Mouse (Mus musculus) forebrain, postnatal 0 days (tissue): Measurements from ENCODE around the gene Haao. TPM values are rescaled to one million over a fixed set of nuclear protein-coding genes. Genes with fewer than 3 reads are reported as not detected.

Experiments used
- ATAC-seq: fragments of 200-750 bp; cut with Nextera tagmentation; 2 replicates; pipeline ENCODE4 v1.8.0; 2017; ENCODE audit warnings: mild to moderate bottlenecking, moderate library complexity
- DNase-seq: peaks from one replicate; pipeline ENCODE4 v3.0.0-alpha.2; 2015
- H3K27ac ChIP-seq: fragments of 300-500 bp; sonication (generic); 2 replicates; pipeline ENCODE4 v1.5.1; 2014; ENCODE audit warnings: low read depth, mild to moderate bottlenecking, antibody characterized with exemption, low read length, moderate library complexity, mixed read lengths
- H3K27me3 ChIP-seq: fragments of 300-500 bp; sonication (generic); 2 replicates; pipeline ENCODE4 v1.6.1; 2014; ENCODE audit warnings: mild to moderate bottlenecking, low read length, mixed read lengths; ENCODE audit not compliant: insufficient read depth
- H3K36me3 ChIP-seq: fragments of 300-500 bp; sonication (generic); 2 replicates; pipeline ENCODE4 v1.6.1; 2014; ENCODE audit warnings: mild to moderate bottlenecking, moderate library complexity; ENCODE audit not compliant: insufficient read depth
- H3K4me1 ChIP-seq: fragments of 300-500 bp; sonication (generic); 2 replicates; pipeline ENCODE4 v1.6.1; 2014; ENCODE audit warnings: antibody characterized with exemption; ENCODE audit not compliant: insufficient read depth
- H3K4me2 ChIP-seq: fragments of 300-500 bp; sonication (generic); 2 replicates; pipeline ENCODE4 v1.6.1; 2014; ENCODE audit warnings: low read depth, mild to moderate bottlenecking, moderate library complexity
- H3K4me3 ChIP-seq: fragments of 300-500 bp; sonication (generic); 2 replicates; pipeline ENCODE4 v1.5.1; 2014; ENCODE audit warnings: low read depth, low read length, mixed read lengths
- H3K9ac ChIP-seq: fragments of 300-500 bp; sonication (generic); 2 replicates; pipeline ENCODE4 v1.6.1; 2014; ENCODE audit warnings: mild to moderate bottlenecking
- H3K9me3 ChIP-seq: fragments of 300-500 bp; sonication (generic); 2 replicates; pipeline ENCODE4 v1.6.1; 2016; ENCODE audit warnings: low read length
- CTCF ChIP-seq: sonication (generic); IDR thresholded peaks from 2 replicates; pipeline ENCODE4 v1.5.1; 2016; ENCODE audit warnings: antibody characterized with exemption, control low read depth, low read depth
- WGBS: fragments of 180-500 bp; shearing (Covaris S2); extraction: QIAGEN DNeasy Blood & Tissue Kit; methylation state at CpG from one replicate; pipeline ENCODE4 v1.1.7; 2014; 5-methylcytosine and 5-hydroxymethylcytosine counted together
- polyA plus RNA-seq: library from polyadenylated mRNA; unstranded; fragments of >200 nt; fragmentation: Nextera tagmentation; extraction: Ambion mirVana; gene quantifications from 2 replicates; pipeline ENCODE4 v1.2.1, GENCODE M21; 2015
- total RNA-seq: library from RNA; depleted of rRNA; stranded (reverse); fragments of >200 nt; gene quantifications from 2 replicates; pipeline ENCODE4 v1.2.3, GENCODE M21; 2014

The Haao gene
- total and polyA plus RNA-seq, 2 experiments from 2014 or later = not detected

GRCm38 (mm10) chr17:83849081-83849675, 1.4 kb upstream of the Haao start:
- TF ChIP-seq CTCF = no peak
- ATAC-seq = peak; percentile 66
- H3K4me3 ChIP-seq = no peak overlapping the region
- no peak overlapping the region for H3K27ac ChIP-seq
- no peak overlapping the region for H3K9ac ChIP-seq
- H3K27me3 ChIP-seq = no peaks in the 10 kb centered on the region
- 32% methylated on average over 12 of the region's 12 CpGs for WGBS
- H3K4me2 ChIP-seq = no peak overlapping the region
- no peaks in the 10 kb centered on the region; the same call in 1 of the 2 replicates for H3K36me3 ChIP-seq
- no peaks in the 10 kb centered on the region for H3K9me3 ChIP-seq
- 0 out of 2 replicates have a peak, but pooled peaks cover 7% of the 10 kb centered on the region for H3K4me1 ChIP-seq
- no peak for DNase-seq

- Histone ChIP-seq H3K9me3 (no peaks in the 10 kb centered on the region), H3K4me1 (0 out of 2 replicates have a peak, but pooled peaks cover 7% of the 10 kb centered on the region), H3K9ac (no peak overlapping the region), H3K27me3 (no peaks in the 10 kb centered on the region), H3K36me3 (no peaks in the 10 kb centered on the region; the same call in 1 of the 2 replicates), H3K4me3 (no peak overlapping the region), H3K27ac (no peak overlapping the region), H3K4me2 (no peak overlapping the region)
- no peak for ATAC-seq
- WGBS = 70% methylated on average over 4 of the region's 4 CpGs
- no peak for TF ChIP-seq CTCF
- DNase-seq = no peak
Measured at GRCm38 (mm10) chr17:83848482-83848881, 719 bp upstream of the Haao start.

- no peaks in the 10 kb centered on the region for H3K36me3 ChIP-seq
- no peaks in the 10 kb centered on the region for H3K9me3 ChIP-seq
- ATAC-seq (no peak), DNase-seq (no peak)
- H3K4me2 ChIP-seq = no peak overlapping the region
- H3K9ac ChIP-seq = no peak overlapping the region
- H3K4me3 ChIP-seq = no peak overlapping the region
- H3K27me3 ChIP-seq = no peaks in the 10 kb centered on the region
- no peak overlapping the region for H3K27ac ChIP-seq
- WGBS = 86% methylated on average over 6 of the region's 6 CpGs
- H3K4me1 ChIP-seq = 0 out of 2 replicates have a peak, but pooled peaks cover 7% of the 10 kb centered on the region
- TF ChIP-seq CTCF = no peak
Measured at GRCm38 (mm10) chr17:83847100-83847499, 663 bp downstream of the Haao start.

GRCm38 (mm10) chr17:83846301-83847021, 1.3 kb downstream of the Haao start:
- ATAC-seq (no peak), DNase-seq (no peak)
- Histone ChIP-seq H3K9ac (no peak overlapping the region), H3K4me3 (no peak overlapping the region), H3K36me3 (no peaks in the 10 kb centered on the region), H3K4me2 (no peak overlapping the region), H3K27me3 (no peaks in the 10 kb centered on the region), H3K4me1 (0 out of 2 replicates have a peak, but pooled peaks cover 7% of the 10 kb centered on the region), H3K9me3 (no peaks in the 10 kb centered on the region), H3K27ac (no peak overlapping the region)
- 82% methylated on average over 21 of the region's 21 CpGs for WGBS
- no peak for TF ChIP-seq CTCF

- Histone ChIP-seq H3K9me3 (no peaks in the 10 kb centered on the region), H3K9ac (no peak overlapping the region), H3K27me3 (no peaks in the 10 kb centered on the region), H3K4me1 (0 out of 2 replicates have a peak, but pooled peaks cover 7% of the 10 kb centered on the region), H3K4me2 (no peak overlapping the region), H3K4me3 (no peak overlapping the region), H3K27ac (no peak overlapping the region), H3K36me3 (no peaks in the 10 kb centered on the region)
- ATAC-seq (no peak), DNase-seq (no peak)
- no peak for TF ChIP-seq CTCF
- WGBS = 85% methylated on average over 8 of the region's 8 CpGs
Measured at GRCm38 (mm10) chr17:83845538-83845937, 2.2 kb downstream of the Haao start.

- H3K4me3 ChIP-seq = no peak overlapping the region
- no peaks in the 10 kb centered on the region for H3K36me3 ChIP-seq
- DNase-seq (no peak), ATAC-seq (no peak)
- H3K4me1 ChIP-seq = 0 out of 2 replicates have a peak, but pooled peaks cover under 1% of the 10 kb centered on the region
- H3K27ac ChIP-seq = no peak overlapping the region
- 68% methylated on average over 7 of the region's 7 CpGs for WGBS
- no peaks in the 10 kb centered on the region for H3K27me3 ChIP-seq
- H3K9me3 ChIP-seq = no peaks in the 10 kb centered on the region
- no peak overlapping the region for H3K9ac ChIP-seq
- no peak overlapping the region for H3K4me2 ChIP-seq
- no peak for TF ChIP-seq CTCF
Measured at GRCm38 (mm10) chr17:83843780-83844179, 4.0 kb downstream of the Haao start.

- ATAC-seq (no peak), DNase-seq (no peak)
- H3K27me3 ChIP-seq = no peaks in the 10 kb centered on the region
- H3K4me2 ChIP-seq = no peak overlapping the region
- H3K27ac ChIP-seq = no peak overlapping the region
- H3K4me3 ChIP-seq = no peak overlapping the region
- no peak for TF ChIP-seq CTCF
- no peaks in the 10 kb centered on the region for H3K9me3 ChIP-seq
- H3K4me1 ChIP-seq = no peaks in the 10 kb centered on the region
- H3K9ac ChIP-seq = no peak overlapping the region
- H3K36me3 ChIP-seq = no peaks in the 10 kb centered on the region
- 83% methylated on average over 5 of the region's 5 CpGs for WGBS
Measured at GRCm38 (mm10) chr17:83841011-83841410, 6.8 kb downstream of the Haao start.
